Mouse (Mus musculus) ES-E14 (cell line): Measurements from ENCODE around the gene Znrf3.

Experiments
- CHD2 ChIP-seq: IDR thresholded peaks from 2 replicates; pipeline ENCODE4 v1.6.1; 2014; ENCODE audit warnings: mild to moderate bottlenecking, low read depth, low read length, inconsistent platforms
- HCFC1 ChIP-seq: IDR thresholded peaks from 2 replicates; pipeline ENCODE4 v1.6.1; 2012; ENCODE audit warnings: low read length, inconsistent platforms, borderline replicate concordance; ENCODE audit not compliant: insufficient read depth
- MAFK ChIP-seq: IDR thresholded peaks from 2 replicates; pipeline ENCODE4 v1.6.1; 2014; ENCODE audit warnings: mild to moderate bottlenecking, low read depth, low read length, inconsistent platforms; ENCODE audit not compliant: insufficient read depth
- ZC3H11A ChIP-seq: IDR thresholded peaks from 2 replicates; pipeline ENCODE4 v1.6.1; 2012; ENCODE audit warnings: low read depth, mild to moderate bottlenecking, inconsistent platforms, low read length, borderline replicate concordance
- ZNF384 ChIP-seq: IDR thresholded peaks from 2 replicates; pipeline ENCODE4 v1.6.1; 2012; ENCODE audit warnings: low read depth, low read length, inconsistent platforms

DNA sequence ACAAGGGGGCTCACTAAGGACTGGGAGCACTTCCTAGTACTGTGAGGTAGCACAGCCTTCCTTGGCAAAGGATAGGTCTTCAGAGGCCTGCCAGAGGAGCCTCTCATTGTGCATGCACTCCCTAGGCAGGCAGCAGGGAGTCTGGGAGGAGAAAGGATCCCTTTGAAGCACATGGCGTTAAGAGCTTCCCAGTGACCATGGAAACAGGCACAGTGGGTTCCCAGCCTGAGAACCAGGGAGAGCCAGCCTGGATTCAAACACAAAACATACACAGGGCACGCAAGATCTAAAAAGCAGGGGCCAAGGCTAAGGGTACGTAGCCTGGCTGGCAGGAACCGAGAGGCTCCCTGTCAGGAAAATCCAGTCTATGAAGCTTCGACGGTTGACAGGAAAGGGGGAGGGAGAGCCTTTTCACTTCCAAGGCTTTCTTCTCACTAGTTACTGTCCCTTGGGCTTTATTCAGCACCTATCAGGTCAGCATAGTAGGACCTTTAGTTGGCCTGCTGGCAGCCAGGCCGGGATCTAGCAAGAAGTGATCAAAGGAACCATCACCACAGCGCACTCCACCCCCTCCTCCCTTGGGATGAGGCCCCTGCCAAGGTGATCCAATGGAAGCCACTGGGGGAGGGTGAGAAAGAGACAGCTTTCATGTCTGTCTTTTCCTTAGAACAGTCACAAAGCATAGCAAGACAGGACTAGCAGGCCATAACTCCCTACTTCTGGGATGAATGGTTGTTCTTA lies 126.4 kb downstream of the Znrf3 start:
- no peak for TF ChIP-seq ZNF384
- TF ChIP-seq MAFK: no peak
- no peak for TF ChIP-seq CHD2
- TF ChIP-seq ZC3H11A: no peak
- no peak for TF ChIP-seq HCFC1
